Mouse (Mus musculus): ENCODE results near the gene Fyn. TPM values are rescaled to one million over a fixed set of nuclear protein-coding genes. Genes with fewer than 3 reads are reported as not detected.

The Fyn gene
- total and polyA plus RNA-seq, 3 experiments = 89.7 to 127 (median 101) TPM

DNA sequence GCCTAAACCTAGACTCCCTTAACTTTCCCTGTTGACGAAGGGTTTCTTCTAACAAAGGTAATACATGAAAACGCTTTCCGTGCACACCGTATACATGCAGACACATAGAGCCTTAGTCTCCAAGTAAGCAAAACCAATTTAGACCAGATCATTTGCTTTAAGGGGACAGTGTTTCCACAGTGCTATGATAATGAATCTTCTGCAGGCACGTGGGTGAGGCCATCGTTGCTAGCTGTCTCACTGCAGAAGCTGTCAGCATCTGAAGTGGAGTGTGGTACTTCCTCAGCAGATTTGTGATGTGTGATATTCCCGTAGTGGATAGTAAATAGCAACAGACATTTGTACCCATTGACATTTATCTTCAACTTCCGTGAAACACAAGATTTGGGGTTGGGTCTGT, 16.6 kb downstream of the Fyn start:
- H3K9me3 ChIP-seq (replicated peaks) = peaks cover 5% of the 10 kb centered on the region; the same call in 1 of the 2 replicates
- ATAC-seq (ENCODE audit: extremely low read depth, insufficient number of reproducible peaks, low FRiP score, poor library complexity, severe bottlenecking) (no peak), DNase-seq (ENCODE audit: low spot score) (no peak)
- no peaks in the 10 kb centered on the region for H3K27me3 ChIP-seq (ENCODE audit: insufficient read depth, low read length)
- no peak overlapping the region for H3K4me3 ChIP-seq (ENCODE audit: low read depth, low read length)
- peaks cover 76% of the 10 kb centered on the region for H3K36me3 ChIP-seq (replicated peaks)
- peaks cover 46% of the 10 kb centered on the region for H3K4me1 ChIP-seq (ENCODE audit: insufficient read depth, low read depth, low read length)
- TF ChIP-seq TAL1 (conservative IDR thresholded peaks at IDR 0.05; ENCODE audit: low read depth, low read length) = no peak
- no peak for TF ChIP-seq POLR2AphosphoS5 (IDR thresholded peaks at IDR 0.05; ENCODE audit: insufficient replicate concordance, low read depth, low read length)

DNA sequence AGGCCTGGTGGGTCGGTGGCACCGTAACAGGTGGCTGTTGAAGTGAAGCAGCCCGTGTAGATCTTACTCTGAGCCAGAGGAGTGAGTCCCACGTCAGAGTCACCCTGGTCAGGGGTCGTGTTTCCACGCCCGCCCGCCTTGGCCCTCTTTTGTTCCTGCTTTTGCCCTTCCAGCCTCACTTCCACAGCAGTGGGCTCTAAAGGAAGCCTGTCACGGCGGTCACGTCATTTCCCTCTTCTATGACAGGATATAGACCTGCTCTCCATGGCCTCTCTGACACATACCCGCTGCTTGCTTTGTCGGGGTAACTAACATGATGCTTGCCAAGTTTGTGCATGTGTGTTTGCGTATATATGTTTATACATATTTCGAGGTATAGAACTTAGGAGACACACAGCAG, 17.5 kb downstream of the Fyn start:
- ATAC-seq (ENCODE audit: extremely low read depth, insufficient number of reproducible peaks, low FRiP score, poor library complexity, severe bottlenecking) = no peak
- peaks cover 76% of the 10 kb centered on the region for H3K36me3 ChIP-seq (replicated peaks)
- H3K4me1 ChIP-seq (ENCODE audit: insufficient read depth, low read depth, low read length) = peaks cover 44% of the 10 kb centered on the region
- peaks cover 13% of the 10 kb centered on the region for H3K9me3 ChIP-seq (replicated peaks)
- DNase-seq (ENCODE audit: low spot score) = no peak
- TF ChIP-seq GATA2 (IDR thresholded peaks at IDR 0.05; ENCODE audit: borderline replicate concordance, low read depth, low read length) = no peak
- no peak for TF ChIP-seq POLR2AphosphoS5 (IDR thresholded peaks at IDR 0.05; ENCODE audit: insufficient replicate concordance, low read depth, low read length)
- no peak for TF ChIP-seq GATA1 (IDR thresholded peaks at IDR 0.05; ENCODE audit: borderline replicate concordance, low read length)
- TF ChIP-seq CTCF (IDR thresholded peaks at IDR 0.05; ENCODE audit: low read depth, low read length) = no peak
- no peak for TF ChIP-seq TAL1 (conservative IDR thresholded peaks at IDR 0.05; ENCODE audit: low read depth, low read length)
- H3K27me3 ChIP-seq (ENCODE audit: insufficient read depth, low read length) = no peaks in the 10 kb centered on the region
- no peak overlapping the region for H3K4me3 ChIP-seq (ENCODE audit: low read depth, low read length)

DNA sequence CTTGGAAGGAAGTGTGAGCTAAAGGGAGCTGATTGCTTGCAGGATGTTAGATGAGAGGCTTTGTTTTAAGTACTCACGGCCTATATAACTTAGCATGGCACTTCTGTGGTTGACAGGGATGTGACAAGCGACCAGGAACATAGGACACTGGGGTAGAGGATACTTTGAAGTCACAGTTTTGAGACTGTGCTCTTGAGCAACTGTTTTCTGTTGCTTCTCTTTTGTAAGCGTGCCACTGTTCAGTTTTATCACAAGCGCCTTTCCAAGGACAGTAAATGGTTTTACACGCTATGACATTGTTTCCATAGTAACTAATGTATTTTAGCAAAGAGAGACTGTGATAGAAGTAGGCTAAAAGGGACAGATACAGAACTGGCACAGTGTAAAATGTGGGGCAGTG, 18.4 kb downstream of the Fyn start:
- ATAC-seq (ENCODE audit: extremely low read depth, insufficient number of reproducible peaks, low FRiP score, poor library complexity, severe bottlenecking) (no peak), DNase-seq (ENCODE audit: low spot score) (no peak)
- Histone ChIP-seq H3K27me3 (ENCODE audit: insufficient read depth, low read length) (no peaks in the 10 kb centered on the region), H3K9me3 (replicated peaks) (peaks cover 18% of the 10 kb centered on the region), H3K4me3 (ENCODE audit: low read depth, low read length) (no peak overlapping the region), H3K4me1 (ENCODE audit: insufficient read depth, low read depth, low read length) (peaks cover 44% of the 10 kb centered on the region), H3K36me3 (replicated peaks) (peaks cover 78% of the 10 kb centered on the region)
- TF ChIP-seq CTCF (IDR thresholded peaks at IDR 0.05; ENCODE audit: low read depth, low read length) (no peak), GATA1 (IDR thresholded peaks at IDR 0.05; ENCODE audit: borderline replicate concordance, low read length) (no peak), TAL1 (conservative IDR thresholded peaks at IDR 0.05; ENCODE audit: low read depth, low read length) (no peak), POLR2AphosphoS5 (IDR thresholded peaks at IDR 0.05; ENCODE audit: insufficient replicate concordance, low read depth, low read length) (no peak), GATA2 (IDR thresholded peaks at IDR 0.05; ENCODE audit: borderline replicate concordance, low read depth, low read length) (no peak)

DNA sequence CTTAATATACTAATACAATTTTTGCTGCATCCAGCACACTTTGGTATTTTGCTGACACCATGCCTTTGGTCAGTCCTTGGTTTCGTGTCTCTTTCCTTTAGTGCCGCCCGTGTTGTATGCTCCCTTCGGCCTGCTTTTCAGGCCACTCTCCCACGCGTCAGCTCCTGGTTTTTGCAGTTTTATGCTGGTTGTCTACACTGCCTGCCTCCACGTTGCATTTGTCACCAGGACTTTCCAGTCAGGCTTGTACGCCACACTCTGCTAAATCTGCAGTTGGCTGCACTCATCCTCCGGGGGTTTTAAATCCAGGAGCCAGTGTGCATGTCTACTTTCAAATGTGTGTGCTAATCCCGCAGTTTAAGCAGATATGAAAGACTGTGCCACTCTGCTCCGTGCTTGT, 18.9 kb downstream of the Fyn start:
- Histone ChIP-seq H3K9me3 (replicated peaks) (peaks cover 18% of the 10 kb centered on the region), H3K36me3 (replicated peaks) (peaks cover 77% of the 10 kb centered on the region), H3K27me3 (ENCODE audit: insufficient read depth, low read length) (no peaks in the 10 kb centered on the region), H3K4me3 (ENCODE audit: low read depth, low read length) (no peak overlapping the region), H3K4me1 (ENCODE audit: insufficient read depth, low read depth, low read length) (peaks cover 39% of the 10 kb centered on the region)
- DNase-seq (ENCODE audit: low spot score) (no peak), ATAC-seq (ENCODE audit: extremely low read depth, insufficient number of reproducible peaks, low FRiP score, poor library complexity, severe bottlenecking) (no peak)
- TF ChIP-seq CTCF (IDR thresholded peaks at IDR 0.05; ENCODE audit: low read depth, low read length) (no peak), TAL1 (conservative IDR thresholded peaks at IDR 0.05; ENCODE audit: low read depth, low read length) (no peak), GATA2 (IDR thresholded peaks at IDR 0.05; ENCODE audit: borderline replicate concordance, low read depth, low read length) (no peak), GATA1 (IDR thresholded peaks at IDR 0.05; ENCODE audit: borderline replicate concordance, low read length) (no peak), POLR2AphosphoS5 (IDR thresholded peaks at IDR 0.05; ENCODE audit: insufficient replicate concordance, low read depth, low read length) (no peak)

DNA sequence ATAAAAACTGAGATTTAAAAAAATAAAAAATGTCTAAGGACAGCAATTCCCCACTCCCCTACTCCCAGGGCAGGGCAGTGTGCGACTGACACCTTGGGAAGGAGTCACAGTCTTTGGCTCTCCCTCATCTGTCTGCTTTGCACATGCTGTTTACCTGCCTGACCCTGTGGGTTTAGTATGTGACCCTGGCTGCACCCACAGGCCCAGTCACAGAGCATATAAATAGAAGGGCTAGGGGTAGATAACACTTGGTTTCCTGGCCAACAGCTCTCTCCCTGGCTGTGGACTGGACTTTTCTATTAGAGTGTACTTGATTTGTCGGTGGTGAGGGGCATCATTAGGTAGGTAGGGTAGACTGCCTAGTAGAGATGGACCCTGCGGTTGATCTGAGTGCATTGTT, 19.5 kb downstream of the Fyn start:
- H3K36me3 ChIP-seq (replicated peaks) = peaks cover 78% of the 10 kb centered on the region
- no peak for ATAC-seq (ENCODE audit: extremely low read depth, insufficient number of reproducible peaks, low FRiP score, poor library complexity, severe bottlenecking)

DNA sequence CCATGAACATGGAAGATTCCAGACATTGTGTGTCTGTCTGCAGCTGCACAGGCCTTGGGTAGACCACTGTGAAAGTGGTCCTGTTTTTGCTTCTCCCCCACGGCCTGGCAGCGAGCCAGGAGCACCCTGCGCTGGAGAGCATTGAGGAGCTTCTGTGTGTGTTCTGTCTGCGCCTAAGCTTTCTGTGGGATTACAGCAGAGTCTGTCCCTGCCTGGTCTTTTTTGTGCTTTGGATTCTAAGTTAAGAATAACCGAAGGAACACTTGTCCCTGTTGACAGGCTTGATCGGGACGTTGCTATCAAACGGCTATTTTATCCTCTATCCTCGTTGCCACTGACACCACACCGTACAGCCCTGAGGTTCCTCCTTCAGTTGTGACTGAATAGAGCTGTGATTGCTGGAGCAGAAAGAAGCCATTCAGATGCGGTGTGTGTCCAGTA, 20.8 kb downstream of the Fyn start:
- no peak for TF ChIP-seq GATA2 (IDR thresholded peaks at IDR 0.05; ENCODE audit: borderline replicate concordance, low read depth, low read length)
- ATAC-seq (ENCODE audit: extremely low read depth, insufficient number of reproducible peaks, low FRiP score, poor library complexity, severe bottlenecking) (no peak), DNase-seq (ENCODE audit: low spot score) (no peak)
- H3K9me3 ChIP-seq (replicated peaks) = peaks cover 18% of the 10 kb centered on the region
- H3K27me3 ChIP-seq (ENCODE audit: insufficient read depth, low read length) = no peaks in the 10 kb centered on the region
- H3K4me3 ChIP-seq (ENCODE audit: low read depth, low read length) = no peak overlapping the region
- H3K4me1 ChIP-seq (ENCODE audit: insufficient read depth, low read depth, low read length) = peaks cover 26% of the 10 kb centered on the region
- H3K36me3 ChIP-seq (replicated peaks) = peaks cover 85% of the 10 kb centered on the region

More for the DNA sequence above, 19.5 kb downstream of the Fyn start:
- Histone ChIP-seq H3K4me1 (ENCODE audit: insufficient read depth, low read depth, low read length) (peaks cover 33% of the 10 kb centered on the region), H3K4me3 (ENCODE audit: low read depth, low read length) (no peak overlapping the region), H3K27me3 (ENCODE audit: insufficient read depth, low read length) (no peaks in the 10 kb centered on the region), H3K9me3 (replicated peaks) (peaks cover 18% of the 10 kb centered on the region)
- no peak for DNase-seq (ENCODE audit: low spot score)
- TF ChIP-seq CTCF (IDR thresholded peaks at IDR 0.05; ENCODE audit: low read depth, low read length) (no peak), POLR2AphosphoS5 (IDR thresholded peaks at IDR 0.05; ENCODE audit: insufficient replicate concordance, low read depth, low read length) (no peak), GATA1 (IDR thresholded peaks at IDR 0.05; ENCODE audit: borderline replicate concordance, low read length) (no peak), GATA2 (IDR thresholded peaks at IDR 0.05; ENCODE audit: borderline replicate concordance, low read depth, low read length) (no peak), TAL1 (conservative IDR thresholded peaks at IDR 0.05; ENCODE audit: low read depth, low read length) (no peak)

DNA sequence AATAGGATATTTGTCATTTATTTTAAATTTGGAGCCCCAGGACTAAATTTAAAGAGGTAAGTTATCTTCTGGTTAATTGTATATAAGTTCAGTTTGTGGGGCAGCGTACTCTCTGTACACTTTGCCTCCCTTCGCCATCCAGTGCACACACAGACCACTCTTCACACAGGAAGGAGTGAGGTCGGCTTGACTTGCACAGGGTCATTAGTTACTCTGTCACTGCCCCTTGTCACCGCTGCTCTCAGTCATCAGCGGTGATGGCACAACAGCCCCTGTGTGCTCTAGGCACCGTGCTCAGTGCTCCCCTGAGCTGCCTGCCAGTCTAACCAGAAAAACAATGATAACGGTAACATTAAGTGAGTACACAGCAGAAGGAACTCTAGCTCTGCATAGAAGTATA, 21.9 kb downstream of the Fyn start:
- Histone ChIP-seq H3K4me1 (ENCODE audit: insufficient read depth, low read depth, low read length) (peaks cover 18% of the 10 kb centered on the region), H3K4me3 (ENCODE audit: low read depth, low read length) (no peak overlapping the region), H3K9me3 (replicated peaks) (peaks cover 18% of the 10 kb centered on the region), H3K36me3 (replicated peaks) (peaks cover 88% of the 10 kb centered on the region), H3K27me3 (ENCODE audit: insufficient read depth, low read length) (no peaks in the 10 kb centered on the region)
- DNase-seq (ENCODE audit: low spot score) (no peak), ATAC-seq (ENCODE audit: extremely low read depth, insufficient number of reproducible peaks, low FRiP score, poor library complexity, severe bottlenecking) (no peak)
- TF ChIP-seq POLR2AphosphoS5 (IDR thresholded peaks at IDR 0.05; ENCODE audit: insufficient replicate concordance, low read depth, low read length) (no peak), GATA2 (IDR thresholded peaks at IDR 0.05; ENCODE audit: borderline replicate concordance, low read depth, low read length) (no peak), TAL1 (conservative IDR thresholded peaks at IDR 0.05; ENCODE audit: low read depth, low read length) (no peak)
